Mouse (Mus musculus) naive thymus-derived CD4-positive, alpha-beta T cell, adult 2 months (primary cell): ENCODE data around the gene Fzd5.

Source experiments
- DNase-seq: peaks from one replicate; pipeline ENCODE4 v3.0.0-alpha.2; 2011; ENCODE audit warnings: low read depth

Gene Fzd5

GRCm38 (mm10) chr1:64684440-64684839, 53.1 kb downstream of the Fzd5 start:
- no peak for DNase-seq

- no peak for DNase-seq
Measured at GRCm38 (mm10) chr1:64683039-64683438, 54.5 kb downstream of the Fzd5 start.

- DNase-seq, result no peak
Measured at GRCm38 (mm10) chr1:64681499-64681898, 56.1 kb downstream of the Fzd5 start.
